Mouse (Mus musculus): Measurements from ENCODE around the gene Dlec1. TPM values are rescaled to one million over a fixed set of nuclear protein-coding genes. Genes with fewer than 3 reads are reported as not detected.
A peak's percentile ranks its signal among the peaks of the same experiment; 100 is the strongest.

Gene Dlec1
- polyA plus RNA-seq (2015; fragmentation: Nextera tagmentation; extraction: Ambion mirVana): 1.3 and 1.4 TPM in 2 replicates

GRCm38 (mm10) chr9:119101992-119102782 is at the start of gene Dlec1:
TSS of gene Dlec1 (plus strand) at chr9:119102478.
- 2% methylated on average over 44 of the region's 44 CpGs for WGBS
- H3K4me3 ChIP-seq: peak within 1 kb of the TSS; percentile 60
- H3K9ac ChIP-seq: peak within 1 kb of the TSS; percentile 28
- ATAC-seq (ENCODE audit: low FRiP score, low read depth): peak; percentile 93
- no peaks in the 10 kb centered on the region for H3K36me3 ChIP-seq
- peak within 1 kb of the TSS; percentile 61 for H3K4me2 ChIP-seq
- H3K9me3 ChIP-seq: no peaks in the 10 kb centered on the region
- H3K27ac ChIP-seq (replicated peaks): no peak within 1 kb of the TSS
- H3K4me1 ChIP-seq (replicated peaks): peaks cover 5% of the 10 kb centered on the region; the same call in 1 of the 2 replicates
- H3K27me3 ChIP-seq: no peaks in the 10 kb centered on the region

- no peak for ATAC-seq (ENCODE audit: low FRiP score, low read depth)
- H3K27ac ChIP-seq (replicated peaks): no peak overlapping the region
- no peaks in the 10 kb centered on the region for H3K36me3 ChIP-seq
- no peak overlapping the region for H3K4me2 ChIP-seq
- peaks cover 13% of the 10 kb centered on the region for H3K27me3 ChIP-seq
- 79% methylated on average over 9 of the region's 9 CpGs for WGBS
- H3K4me3 ChIP-seq: no peak overlapping the region
- no peak overlapping the region for H3K9ac ChIP-seq
- H3K9me3 ChIP-seq: no peaks in the 10 kb centered on the region
- peaks cover 10% of the 10 kb centered on the region for H3K4me1 ChIP-seq (replicated peaks)
These were observed 48.2 kb upstream of the Dlec1 start for GRCm38 (mm10) chr9:119053964-119054576.

- H3K9ac ChIP-seq: no peak overlapping the region
- no peak overlapping the region for H3K4me3 ChIP-seq
- H3K9me3 ChIP-seq: no peaks in the 10 kb centered on the region
- 87% methylated on average over 4 of the region's 4 CpGs for WGBS
- H3K4me2 ChIP-seq: no peak overlapping the region
- H3K27ac ChIP-seq (replicated peaks): no peak overlapping the region
- H3K36me3 ChIP-seq: no peaks in the 10 kb centered on the region
- peaks cover 10% of the 10 kb centered on the region for H3K4me1 ChIP-seq (replicated peaks)
- peaks cover 13% of the 10 kb centered on the region for H3K27me3 ChIP-seq
- no peak for ATAC-seq (ENCODE audit: low FRiP score, low read depth)
These were observed 46.9 kb upstream of the Dlec1 start for GRCm38 (mm10) chr9:119055336-119055735.

DNA sequence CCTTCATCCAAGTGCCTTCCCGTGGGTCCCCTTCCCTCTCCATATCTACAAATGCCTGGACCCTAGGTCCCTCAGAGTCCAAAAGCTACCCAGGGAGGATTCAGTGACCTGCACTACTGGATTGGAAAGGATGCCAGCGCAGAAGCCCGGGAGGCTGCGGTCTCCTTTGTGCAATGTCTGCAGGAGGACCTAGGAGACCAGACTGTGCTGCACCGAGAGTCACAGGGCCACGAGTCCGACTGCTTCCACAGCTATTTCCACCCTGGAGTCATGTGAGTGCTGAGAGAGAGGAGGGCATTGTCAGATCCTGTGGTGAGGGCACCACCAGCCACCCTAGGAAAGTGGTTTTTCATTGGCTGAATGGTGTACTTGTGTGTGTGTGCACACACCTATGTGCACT is 44.0 kb upstream of the Dlec1 start:
- Histone ChIP-seq H3K27me3 (peaks cover 7% of the 10 kb centered on the region), H3K4me2 (no peak overlapping the region), H3K27ac (replicated peaks) (no peak overlapping the region), H3K4me1 (replicated peaks) (no peaks in the 10 kb centered on the region), H3K9me3 (no peaks in the 10 kb centered on the region), H3K36me3 (no peaks in the 10 kb centered on the region), H3K9ac (no peak overlapping the region), H3K4me3 (no peak overlapping the region)
- no peak for ATAC-seq (ENCODE audit: low FRiP score, low read depth)
- WGBS: 85% methylated on average over 7 of the region's 7 CpGs

GRCm38 (mm10) chr9:119060701-119061100 is 41.6 kb upstream of the Dlec1 start:
- Histone ChIP-seq H3K4me1 (replicated peaks) (no peaks in the 10 kb centered on the region), H3K9ac (no peak overlapping the region), H3K27ac (replicated peaks) (no peak overlapping the region), H3K36me3 (no peaks in the 10 kb centered on the region), H3K27me3 (no peaks in the 10 kb centered on the region), H3K9me3 (no peaks in the 10 kb centered on the region), H3K4me3 (no peak overlapping the region), H3K4me2 (no peak overlapping the region)
- 95% methylated on average over 10 of the region's 10 CpGs for whole genome bisulfite sequencing
- ATAC-seq (ENCODE audit: low FRiP score, low read depth): no peak

DNA sequence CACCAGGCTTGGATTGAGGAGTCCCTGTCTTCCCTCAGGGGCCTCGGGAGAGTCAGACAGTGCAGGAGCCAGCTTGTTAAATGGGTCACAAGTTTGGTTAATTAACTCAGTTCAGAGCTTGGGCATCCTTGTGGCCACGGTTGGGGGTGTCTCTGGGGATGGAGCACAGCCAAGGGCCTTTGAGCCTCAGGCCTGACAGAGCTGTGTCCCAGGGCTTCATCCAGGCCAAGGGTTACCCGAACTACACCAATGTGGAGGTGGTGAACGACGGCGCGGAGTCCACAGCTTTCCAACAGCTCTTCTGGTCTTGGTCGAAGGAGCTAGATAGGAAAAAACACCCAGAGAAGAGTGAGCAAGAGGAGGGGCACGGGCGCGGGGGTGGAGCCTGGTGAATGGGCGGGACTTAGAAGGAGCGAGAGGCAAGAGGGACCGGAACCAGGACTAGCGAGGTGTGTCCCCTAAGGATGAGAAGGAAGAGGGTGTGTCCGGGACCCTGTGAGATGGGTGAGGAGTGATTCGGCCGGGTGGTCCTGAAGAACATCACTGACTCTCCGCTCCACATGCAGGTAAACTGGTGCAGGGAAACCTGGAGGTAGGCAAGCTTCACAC is 39.1 kb upstream of the Dlec1 start:
- H3K27me3 ChIP-seq: no peaks in the 10 kb centered on the region
- no peak overlapping the region for H3K9ac ChIP-seq
- no peak overlapping the region for H3K4me3 ChIP-seq
- ATAC-seq (ENCODE audit: low FRiP score, low read depth): no peak
- H3K27ac ChIP-seq (replicated peaks): no peak overlapping the region
- H3K36me3 ChIP-seq: no peaks in the 10 kb centered on the region
- no peaks in the 10 kb centered on the region for H3K9me3 ChIP-seq
- H3K4me2 ChIP-seq: no peak overlapping the region
- WGBS: 31% methylated on average over 19 of the region's 19 CpGs
- H3K4me1 ChIP-seq (replicated peaks): no peaks in the 10 kb centered on the region

GRCm38 (mm10) chr9:119064296-119064695 is 38.0 kb upstream of the Dlec1 start:
- ATAC-seq (ENCODE audit: low FRiP score, low read depth): no peak
- H3K9ac ChIP-seq: no peak overlapping the region
- H3K4me1 ChIP-seq (replicated peaks): no peaks in the 10 kb centered on the region
- no peaks in the 10 kb centered on the region for H3K27me3 ChIP-seq
- H3K4me2 ChIP-seq: no peak overlapping the region
- no peaks in the 10 kb centered on the region for H3K9me3 ChIP-seq
- H3K27ac ChIP-seq (replicated peaks): no peak overlapping the region
- WGBS: 72% methylated on average over 4 of the region's 4 CpGs
- no peak overlapping the region for H3K4me3 ChIP-seq
- H3K36me3 ChIP-seq: no peaks in the 10 kb centered on the region

DNA sequence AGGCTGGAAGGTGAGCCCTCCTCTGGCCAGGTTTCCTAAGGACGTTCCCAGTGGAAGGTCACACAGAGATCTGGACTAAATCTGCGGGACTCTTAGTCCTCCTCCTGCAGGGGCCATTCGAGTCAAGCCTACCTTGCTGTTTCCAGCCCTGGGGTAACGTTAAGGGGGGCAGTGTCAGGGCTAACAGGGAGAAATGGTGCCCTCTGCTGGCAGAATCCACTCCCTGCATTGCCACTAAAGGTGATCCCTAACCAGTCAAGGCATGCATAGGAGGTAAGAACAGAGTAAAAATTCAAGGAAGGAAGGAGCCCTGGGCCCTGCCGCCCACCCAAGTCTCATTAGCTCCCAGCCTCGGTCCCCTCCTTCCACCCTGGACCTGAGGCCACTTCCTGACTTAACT is 34.7 kb upstream of the Dlec1 start:
- WGBS: 3% methylated on average over 6 of the region's 6 CpGs
- no peak overlapping the region for H3K9ac ChIP-seq

GRCm38 (mm10) chr9:119068266-119068665 is 34.0 kb upstream of the Dlec1 start:
- no peak for ATAC-seq (ENCODE audit: low FRiP score, low read depth)
- Histone ChIP-seq H3K27me3 (no peaks in the 10 kb centered on the region), H3K4me1 (replicated peaks) (no peaks in the 10 kb centered on the region), H3K9me3 (no peaks in the 10 kb centered on the region), H3K4me3 (no peak overlapping the region), H3K27ac (replicated peaks) (no peak overlapping the region), H3K4me2 (no peak overlapping the region), H3K9ac (no peak overlapping the region), H3K36me3 (peaks cover 9% of the 10 kb centered on the region; the same call in 1 of the 2 replicates)
- WGBS: 90% methylated on average over 11 of the region's 11 CpGs

More for the DNA sequence above, 34.7 kb upstream of the Dlec1 start:
- H3K4me2 ChIP-seq: no peak overlapping the region
- H3K36me3 ChIP-seq: peaks cover 9% of the 10 kb centered on the region; the same call in 1 of the 2 replicates
- H3K9me3 ChIP-seq: no peaks in the 10 kb centered on the region
- H3K4me1 ChIP-seq (replicated peaks): no peaks in the 10 kb centered on the region
- H3K27ac ChIP-seq (replicated peaks): no peak overlapping the region
- no peaks in the 10 kb centered on the region for H3K27me3 ChIP-seq
- H3K4me3 ChIP-seq: no peak overlapping the region
- peak; percentile 71 for ATAC-seq (ENCODE audit: low FRiP score, low read depth)

- Histone ChIP-seq H3K4me3 (no peak overlapping the region), H3K36me3 (peaks cover 13% of the 10 kb centered on the region; the same call in 1 of the 2 replicates), H3K27me3 (no peaks in the 10 kb centered on the region), H3K9me3 (no peaks in the 10 kb centered on the region), H3K27ac (replicated peaks) (no peak overlapping the region), H3K4me1 (replicated peaks) (no peaks in the 10 kb centered on the region), H3K4me2 (no peak overlapping the region), H3K9ac (no peak overlapping the region)
- 85% methylated on average over 13 of the region's 13 CpGs for WGBS
- no peak for ATAC-seq (ENCODE audit: low FRiP score, low read depth)
These were observed 32.0 kb upstream of the Dlec1 start for GRCm38 (mm10) chr9:119070173-119070825.

- peaks cover 13% of the 10 kb centered on the region; the same call in 1 of the 2 replicates for H3K36me3 ChIP-seq
- H3K27me3 ChIP-seq: no peaks in the 10 kb centered on the region
- no peaks in the 10 kb centered on the region for H3K9me3 ChIP-seq
- no peak overlapping the region for H3K4me2 ChIP-seq
- H3K9ac ChIP-seq: no peak overlapping the region
- H3K27ac ChIP-seq (replicated peaks): no peak overlapping the region
- no peaks in the 10 kb centered on the region for H3K4me1 ChIP-seq (replicated peaks)
- ATAC-seq (ENCODE audit: low FRiP score, low read depth): no peak
- no peak overlapping the region for H3K4me3 ChIP-seq
- WGBS: 85% methylated on average over 9 of the region's 9 CpGs
These were observed 30.5 kb upstream of the Dlec1 start for GRCm38 (mm10) chr9:119071786-119072185.

Measured in hindbrain, embryonic 15.5 days (tissue).